Mouse (Mus musculus) testis, adult 2 months (tissue): ENCODE results near the gene Baiap3.

Experiments used
- CTCF ChIP-seq: fragments of 200-500 bp; IDR thresholded peaks from 2 replicates; pipeline ENCODE4 v1.5.1; 2012; ENCODE audit warnings: low read depth, mild to moderate bottlenecking, inconsistent platforms, low read length, moderate library complexity; ENCODE audit not compliant: control insufficient read depth, insufficient read depth, insufficient replicate concordance
- POLR2A ChIP-seq: fragments of 200-500 bp; IDR thresholded peaks from 2 replicates; pipeline ENCODE4 v1.6.1; 2012; ENCODE audit warnings: low read depth, mild to moderate bottlenecking, inconsistent platforms, low read length, moderate library complexity; ENCODE audit not compliant: control insufficient read depth

GRCm38 (mm10) chr17:25270795-25271335, 14.7 kb upstream of the Baiap3 start:
- TF ChIP-seq POLR2A (no peak), CTCF (no peak)
